Mouse (Mus musculus): ENCODE measurements around the gene Foxn3.
A peak's percentile ranks its signal among the peaks of the same experiment; 100 is the strongest.

Foxn3 gene

DNA sequence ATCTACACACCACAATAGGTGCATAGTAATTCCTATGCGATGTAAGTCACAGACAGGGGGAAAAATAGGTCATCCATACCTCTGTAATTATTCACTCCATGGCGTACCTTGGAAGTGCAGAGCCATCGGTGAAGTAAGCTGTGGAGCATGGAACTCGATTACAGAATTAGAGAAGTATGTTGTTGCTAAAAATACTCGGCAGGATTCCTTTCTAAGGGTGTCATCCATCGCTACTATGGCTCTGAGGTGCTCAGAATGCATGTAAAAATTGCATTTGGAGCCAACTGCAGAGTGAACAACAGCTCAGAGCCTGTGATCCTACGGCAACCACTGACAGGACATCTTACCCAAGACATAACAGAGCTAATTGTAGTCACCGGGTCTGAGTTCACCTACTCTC, 206.7 kb downstream of the Foxn3 start:
- peak; percentile 74 for DNase-seq (ENCODE audit: low read depth, low spot score)

- no peak for DNase-seq (ENCODE audit: low read depth, low spot score)
Observed at GRCm38 (mm10) chr12:99353692-99354091, 209.7 kb downstream of the Foxn3 start.

GRCm38 (mm10) chr12:99352583-99352982, 210.8 kb downstream of the Foxn3 start:
- DNase-seq (ENCODE audit: low read depth, low spot score): no peak

DNA sequence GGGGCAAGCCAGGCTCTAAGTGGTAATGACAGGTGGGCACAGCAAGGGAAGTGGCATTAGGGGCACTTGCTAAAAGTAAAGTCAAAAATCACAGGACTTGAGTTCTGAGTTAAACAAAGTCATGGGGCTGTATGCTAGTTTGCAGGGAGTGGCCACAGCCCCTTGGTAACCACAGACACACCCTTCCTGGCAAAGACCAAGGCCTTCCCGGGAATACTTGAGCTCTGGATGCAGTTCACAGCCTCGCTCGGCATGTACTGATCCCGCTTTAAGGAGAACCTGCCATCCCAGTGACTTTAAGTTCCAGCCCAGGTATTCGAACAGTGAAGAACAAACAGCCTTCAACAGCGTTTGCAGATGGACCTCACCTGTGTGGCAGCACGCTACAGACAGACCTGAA, 211.2 kb downstream of the Foxn3 start:
- peak; percentile 17 for DNase-seq (ENCODE audit: low read depth, low spot score)

DNA sequence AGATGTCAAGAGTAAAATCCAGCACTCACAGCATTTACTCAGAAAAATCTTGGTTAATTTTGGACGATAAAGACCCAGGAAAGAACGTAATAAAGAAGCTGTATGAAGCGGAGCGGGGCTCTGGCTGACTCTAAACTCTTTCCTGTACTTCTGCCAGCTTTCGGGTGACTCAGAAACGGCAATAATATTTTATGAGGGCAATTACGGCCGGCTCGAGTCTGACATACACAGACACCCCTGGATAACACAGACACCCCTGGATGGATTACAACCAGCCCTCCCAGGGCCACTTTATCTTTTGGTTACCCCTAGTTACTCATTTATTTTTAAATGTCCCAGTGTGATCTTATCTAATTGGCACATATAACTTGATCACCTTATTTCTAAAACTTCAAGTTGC, 211.7 kb downstream of the Foxn3 start:
- DNase-seq (ENCODE audit: low read depth, low spot score): peak; percentile 9

GRCm38 (mm10) chr12:99349650-99349997, 213.8 kb downstream of the Foxn3 start:
- DNase-seq (ENCODE audit: low read depth, low spot score): no peak

DNA sequence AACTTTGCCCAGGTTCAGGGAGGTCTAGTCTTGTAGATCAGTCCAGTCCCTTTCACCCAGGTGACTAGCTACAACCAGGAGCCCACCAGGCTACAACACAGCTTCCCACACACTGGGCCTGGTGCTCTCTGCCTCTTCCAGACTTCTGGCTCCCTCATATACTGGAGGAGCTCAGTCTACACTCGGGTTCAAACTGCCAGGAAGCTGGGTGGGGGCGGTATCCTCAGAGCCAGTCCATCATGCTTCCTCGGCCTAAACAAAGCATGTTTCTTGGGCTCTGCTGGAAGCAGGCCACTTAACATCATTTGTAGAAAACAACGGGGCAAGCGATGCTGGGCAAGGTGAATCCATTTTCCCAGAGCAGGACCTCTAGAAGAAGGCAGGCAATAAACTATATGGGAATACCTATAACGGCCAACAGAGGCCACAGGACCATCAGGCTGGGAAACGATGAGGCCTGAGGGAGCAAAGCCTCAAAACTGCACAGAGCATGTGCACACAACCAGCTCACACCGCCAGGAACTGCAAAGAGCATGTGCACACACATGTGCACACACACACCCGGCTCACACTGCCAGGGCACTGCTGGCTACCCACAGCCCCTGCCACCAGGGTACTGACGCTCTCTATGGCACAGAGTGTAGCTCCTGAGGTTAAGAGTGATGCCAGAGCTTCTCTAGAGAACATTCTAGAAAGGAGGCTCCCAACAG, 214.3 kb downstream of the Foxn3 start:
- DNase-seq (ENCODE audit: low read depth, low spot score): no peak

GRCm38 (mm10) chr12:99347512-99347911, 215.9 kb downstream of the Foxn3 start:
- DNase-seq (ENCODE audit: low read depth, low spot score): no peak

GRCm38 (mm10) chr12:99346982-99347381, 216.4 kb downstream of the Foxn3 start:
- DNase-seq (ENCODE audit: low read depth, low spot score): no peak

DNA sequence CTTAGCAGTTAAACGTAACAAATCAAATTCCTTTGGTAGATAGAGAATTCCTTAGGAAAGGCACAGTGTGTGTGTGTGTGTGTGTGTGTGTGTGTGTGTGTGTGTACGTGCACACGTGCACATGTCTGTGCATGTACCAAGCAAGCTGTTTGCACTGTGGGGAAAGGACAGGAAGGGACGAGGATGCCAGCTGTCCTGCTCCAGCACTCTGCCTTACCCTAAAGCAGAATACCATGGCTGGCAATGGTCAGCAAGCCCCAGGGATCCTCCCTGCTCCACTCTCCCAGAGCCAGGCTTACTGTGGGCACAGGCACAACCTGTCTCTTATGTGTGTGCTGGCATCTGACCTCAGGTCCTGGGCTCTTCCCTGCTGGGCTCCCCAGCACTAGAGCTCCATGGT, 218.1 kb downstream of the Foxn3 start:
- DNase-seq (ENCODE audit: low read depth, low spot score): no peak

- DNase-seq (ENCODE audit: low read depth, low spot score): no peak
Observed at GRCm38 (mm10) chr12:99343378-99343777, 220.0 kb downstream of the Foxn3 start.

GRCm38 (mm10) chr12:99342160-99342559, 221.2 kb downstream of the Foxn3 start:
- DNase-seq (ENCODE audit: low read depth, low spot score): no peak

- DNase-seq (ENCODE audit: low read depth, low spot score): no peak
Observed at GRCm38 (mm10) chr12:99341751-99342150, 221.6 kb downstream of the Foxn3 start.

DNA sequence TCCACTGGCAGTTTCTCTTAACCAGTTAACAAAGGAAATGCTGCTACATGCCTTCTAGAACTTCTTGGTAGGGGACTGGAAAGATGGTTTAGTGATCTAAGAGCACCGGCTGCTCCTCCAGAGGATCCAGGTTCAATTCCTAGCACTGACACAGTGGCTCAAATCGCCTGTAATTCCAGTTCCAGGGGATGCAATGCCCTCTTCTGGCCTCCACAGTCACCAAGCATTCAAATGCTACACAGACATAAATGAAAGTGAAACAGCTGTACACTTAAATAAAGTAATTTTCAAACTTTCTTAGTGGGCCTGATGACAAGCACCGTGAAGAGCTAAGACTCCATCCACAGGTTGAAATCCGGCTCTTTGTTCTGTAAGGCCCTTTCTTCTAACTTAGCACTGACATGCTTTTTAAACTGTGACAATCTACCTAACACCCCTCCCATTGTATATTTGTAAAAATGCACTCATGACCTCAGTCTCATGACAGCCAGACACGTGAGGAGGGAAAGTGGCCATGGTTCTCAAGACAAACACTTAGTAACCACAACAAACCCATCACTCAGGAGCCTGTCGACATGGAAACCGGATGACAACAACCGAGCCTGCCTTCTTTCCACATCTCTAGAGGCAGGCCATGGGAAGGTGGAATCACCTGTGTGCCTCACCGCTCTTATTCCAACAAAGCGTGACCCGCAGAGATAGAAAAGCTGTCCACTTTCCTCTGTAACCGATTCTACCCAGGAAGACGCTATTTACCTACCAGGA, 222.8 kb downstream of the Foxn3 start:
- no peak for DNase-seq (ENCODE audit: low read depth, low spot score)

DNA sequence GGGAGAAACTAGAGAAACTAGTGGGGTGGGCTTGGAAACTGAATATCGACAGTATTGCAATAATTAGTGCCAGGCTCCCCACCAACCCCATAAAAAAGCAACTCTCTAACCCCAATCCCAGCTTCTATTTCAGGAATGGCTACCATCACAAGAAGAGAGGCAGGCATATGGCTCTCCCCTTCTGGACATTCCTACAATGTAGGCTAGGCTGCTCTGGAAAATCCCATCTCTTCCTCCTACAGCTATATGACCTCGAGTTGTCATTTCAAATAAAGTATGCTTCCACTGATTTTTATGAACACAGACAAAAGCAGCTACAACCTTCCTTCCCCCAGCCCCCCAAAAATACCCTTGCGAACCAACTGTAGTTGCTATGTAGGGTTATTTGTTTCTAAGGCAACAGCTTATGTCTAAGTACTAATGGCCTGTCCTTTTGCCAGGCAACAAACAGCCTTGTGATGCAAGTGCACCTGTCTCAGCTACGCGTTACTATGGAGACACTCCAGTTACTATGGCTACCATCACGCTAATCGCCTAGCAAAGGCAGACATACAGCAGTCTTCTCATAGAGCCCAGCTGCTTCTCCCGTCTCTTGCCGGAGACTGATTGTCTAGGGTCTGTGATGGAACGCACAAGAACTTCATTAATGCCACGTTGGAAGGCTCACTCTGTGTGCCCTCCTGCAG, 223.6 kb downstream of the Foxn3 start:
- DNase-seq (ENCODE audit: low read depth, low spot score): no peak

DNA sequence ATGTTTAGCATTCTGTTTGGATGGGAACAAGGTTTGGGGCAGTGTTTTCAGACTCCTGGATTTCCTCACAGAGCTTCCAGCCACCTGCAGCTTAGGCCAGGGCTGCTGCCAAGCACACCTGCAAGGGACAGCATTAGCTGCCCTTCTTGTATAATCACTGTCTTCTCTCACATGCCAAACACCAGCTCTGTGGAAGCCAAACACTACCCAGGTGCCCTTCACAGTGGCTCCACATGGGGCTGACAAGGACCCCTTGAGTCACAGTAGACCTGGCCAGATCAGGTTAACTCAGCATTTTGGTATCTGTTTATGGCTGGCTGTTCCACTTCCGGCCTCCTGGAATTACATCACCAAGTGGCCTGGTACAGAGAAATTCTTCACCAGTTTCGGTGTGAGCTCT, 224.6 kb downstream of the Foxn3 start:
- DNase-seq (ENCODE audit: low read depth, low spot score): no peak

DNA sequence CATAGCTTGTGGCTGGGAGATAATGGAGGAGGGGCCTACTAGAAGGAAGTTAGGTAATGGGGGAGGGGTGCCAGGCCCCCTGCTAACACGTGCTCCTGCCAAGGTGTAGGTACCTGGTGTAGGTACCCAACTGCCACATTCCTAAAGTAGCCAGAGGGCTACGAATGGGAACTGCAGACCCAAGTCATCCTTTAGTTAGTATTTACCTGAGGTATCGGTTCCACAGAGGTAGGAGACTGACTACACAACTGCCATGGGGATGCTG, 226.3 kb downstream of the Foxn3 start:
- DNase-seq (ENCODE audit: low read depth, low spot score): no peak

GRCm38 (mm10) chr12:99336349-99337170, 226.8 kb downstream of the Foxn3 start:
- peak; percentile 86 for DNase-seq (ENCODE audit: low read depth, low spot score)

- no peak for DNase-seq (ENCODE audit: low read depth, low spot score)
Observed at GRCm38 (mm10) chr12:99335628-99336027, 227.8 kb downstream of the Foxn3 start.

DNA sequence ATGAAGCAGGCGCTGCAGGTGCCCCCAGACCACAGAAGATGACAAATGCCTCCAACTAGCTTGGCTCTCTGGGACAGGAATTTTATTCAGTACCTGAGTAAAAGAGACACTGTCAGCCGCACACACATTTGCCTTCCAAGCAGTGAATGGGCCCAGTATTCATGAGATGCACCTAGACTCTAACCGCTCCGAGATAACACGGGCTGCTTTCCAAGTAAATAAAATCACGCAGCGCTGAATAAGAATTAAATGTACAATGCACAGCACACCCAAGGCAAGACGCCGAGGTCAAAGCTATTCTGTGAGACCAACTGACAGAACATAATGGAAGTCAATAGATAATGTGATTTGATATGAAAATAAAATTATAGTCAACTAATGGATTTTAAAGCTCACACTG, 229.4 kb downstream of the Foxn3 start:
- no peak for DNase-seq (ENCODE audit: low read depth, low spot score)

GRCm38 (mm10) chr12:99333304-99333968, 229.9 kb downstream of the Foxn3 start:
- no peak for DNase-seq (ENCODE audit: low read depth, low spot score)

Data from 3T3-L1 (cell line).